Mouse (Mus musculus) MEL (cell line): Measurements from ENCODE around the gene Fut2.
A peak's percentile ranks its signal among the peaks of the same experiment; 100 is the strongest.

ENCODE experiments used
- CTCF ChIP-seq, 3 experiments: IDR thresholded peaks in 2 of 3; conservative IDR thresholded peaks in 1 of 3; 2 replicates each; pipeline ENCODE4 v1.5.1; 2011 to 2012; ENCODE audit warnings: low read length in 3 of 3, low read depth in 2 of 3, mild to moderate bottlenecking in 2 of 3, improper control_type of control experiment in 1 of 3, inconsistent platforms in 1 of 3, mixed read lengths in 1 of 3, moderate library complexity in 1 of 3; ENCODE audit not compliant: control insufficient read depth in 1 of 3, insufficient read depth in 1 of 3, poor library complexity in 1 of 3, severe bottlenecking in 1 of 3
- NELFE ChIP-seq: IDR thresholded peaks from 2 replicates; pipeline ENCODE4 v1.6.1; 2011; ENCODE audit warnings: low read depth, low read length, improper control_type of control experiment
- POLR2A ChIP-seq, 2 experiments: IDR thresholded peaks; 2 replicates each; pipeline ENCODE4 v1.6.1; 2011 to 2012; ENCODE audit warnings: low read length in 2 of 2, mild to moderate bottlenecking in 2 of 2, control low read depth in 1 of 2, improper control_type of control experiment in 1 of 2, low read depth in 1 of 2, moderate library complexity in 1 of 2; ENCODE audit not compliant: control insufficient read depth in 1 of 2, insufficient read depth in 1 of 2, poor library complexity in 1 of 2
- POLR2AphosphoS5 ChIP-seq: IDR thresholded peaks from 2 replicates; pipeline ENCODE4 v1.6.1; 2012; ENCODE audit warnings: low read depth, borderline replicate concordance, mild to moderate bottlenecking, inconsistent platforms, low read length, moderate library complexity, mixed read lengths
- ZNF384 ChIP-seq: IDR thresholded peaks from 2 replicates; pipeline ENCODE4 v1.6.1; 2012; ENCODE audit warnings: low read depth, mild to moderate bottlenecking, inconsistent platforms, low read length, improper control_type of control experiment

- no peak for TF ChIP-seq NELFE
- peak; percentile 38 to 52 (median 48) for TF ChIP-seq CTCF (IDR thresholded peaks at IDR 0.05 in 2 of 3, conservative IDR thresholded peaks at IDR 0.05 in 1 of 3; ENCODE audit: control insufficient read depth in 1 of 3, insufficient read depth in 1 of 3, low read depth in 2 of 3, low read length in 3 of 3, poor library complexity in 1 of 3, severe bottlenecking in 1 of 3)
- no peak for TF ChIP-seq ZNF384
- TF ChIP-seq POLR2A (IDR thresholded peaks at IDR 0.05; ENCODE audit: control insufficient read depth in 1 of 2, insufficient read depth in 1 of 2, low read depth in 1 of 2, low read length in 2 of 2, poor library complexity in 1 of 2) = no peak
- no peak for TF ChIP-seq POLR2AphosphoS5
Observed at GRCm38 (mm10) chr7:45668921-45669320, 2.7 kb upstream of the Fut2 start.
